Mouse (Mus musculus): ENCODE measurements around the gene Cdc6. TPM values are rescaled to one million over a fixed set of nuclear protein-coding genes. Genes with fewer than 3 reads are reported as not detected.
A peak's percentile ranks its signal among the peaks of the same experiment; 100 is the strongest.

Cdc6 gene
- polyA plus RNA-seq, 1 experiment from 2014 or later: 9.0 TPM

DNA sequence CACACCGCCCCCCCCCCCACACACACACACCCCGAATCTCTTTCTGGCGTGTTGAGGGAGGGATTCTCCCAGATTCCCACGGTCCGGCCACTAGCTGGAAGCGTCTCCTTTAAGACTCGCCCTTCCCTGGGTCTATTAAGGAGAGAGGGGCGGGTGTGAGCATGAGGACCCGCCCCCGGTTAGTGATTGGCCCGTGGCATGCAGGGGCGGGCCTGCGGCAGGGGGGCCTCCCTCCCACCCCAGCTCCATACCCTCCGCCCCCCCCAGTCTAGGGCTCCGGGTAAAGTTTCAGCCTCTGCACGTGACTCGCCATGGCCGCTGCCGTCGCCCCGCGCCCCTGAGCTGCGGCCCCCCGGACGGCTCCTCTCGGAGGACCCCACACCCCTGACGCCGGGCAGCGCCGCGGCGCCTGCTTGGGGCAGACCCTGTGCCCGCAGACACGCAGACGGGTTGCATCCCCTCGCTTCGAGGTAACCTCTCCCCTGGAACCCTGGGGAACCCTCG lies 29.9 kb downstream of the Cdc6 start:
- ATAC-seq (peak; percentile 14), DNase-seq (ENCODE audit: low read depth, low spot score) (no peak)
- in situ Hi-C loops (cut with MboI; ENCODE audit: low pct_unique_long_range_greater_than_20kb): loop anchor here (5.0 to 10.0 kb wide), 2 partner anchors 35 to 233 kb away; partner anchors contain the start of gene Csf3
- H3K27me3 ChIP-seq: no peaks in the 10 kb centered on the region
- ChIA-PET POLR2A (interaction anchor here (0.9 to 1.5 kb wide), 4 partner anchors 8 to 32 kb away, joined by 3 to 10 read pairs (median 4); no protein-coding TSS in a partner anchor), CTCF (interaction anchor here (0.8 to 2.0 kb wide), 3 partner anchors 11 to 26 kb away, joined by 3 to 6 read pairs (median 4); no protein-coding TSS in a partner anchor)
- no peak for TF ChIP-seq CTCF (IDR thresholded peaks at IDR 0.05)

DNA sequence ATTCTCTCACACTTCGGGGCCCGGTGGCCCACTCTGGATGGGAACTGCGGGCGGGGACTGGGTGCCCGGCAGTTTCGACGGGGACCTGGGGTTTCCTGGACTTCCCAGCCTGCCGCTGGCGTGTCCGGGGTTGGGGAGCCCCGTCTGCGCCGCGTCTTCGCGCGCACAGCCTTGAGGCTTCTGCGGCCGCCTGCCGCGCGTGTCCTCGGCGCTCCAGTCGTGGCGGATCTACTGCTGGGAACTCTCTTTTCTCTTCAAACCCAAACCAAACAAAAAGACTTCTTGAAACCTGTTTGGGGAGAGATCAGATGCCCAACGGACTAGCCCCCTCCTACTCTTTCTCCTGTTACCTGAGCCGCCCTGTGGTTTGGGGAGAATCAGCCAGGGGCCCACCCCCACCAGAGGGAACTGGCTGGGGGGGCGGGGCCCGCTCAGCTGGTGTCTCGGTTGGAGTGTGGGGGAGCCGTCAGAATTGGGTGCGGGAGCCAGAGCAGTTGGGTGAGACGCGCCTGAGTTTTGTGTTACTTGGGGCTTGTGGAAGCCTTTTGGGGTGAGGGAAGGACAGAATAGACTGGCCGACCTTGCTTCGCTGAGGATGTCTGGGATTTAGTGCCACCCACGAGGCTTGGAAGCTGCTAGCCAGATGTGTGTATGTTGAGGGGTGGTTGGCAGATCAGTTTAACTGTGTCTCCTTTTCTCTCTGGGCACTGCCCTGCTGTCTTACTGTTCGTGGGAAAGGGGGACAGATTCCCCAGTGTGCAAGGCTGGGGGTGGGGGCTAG lies 30.5 kb downstream of the Cdc6 start:
- in situ Hi-C loops (cut with MboI; ENCODE audit: low pct_unique_long_range_greater_than_20kb): loop anchor here (5.0 to 10.0 kb wide), 2 partner anchors 34 to 233 kb away; partner anchors contain the start of gene Csf3
- DNase-seq (ENCODE audit: low read depth, low spot score): no peak
- ChIA-PET POLR2A (interaction anchor here (0.9 to 1.5 kb wide), 4 partner anchors 9 to 32 kb away, joined by 3 to 5 read pairs (median 4); no protein-coding TSS in a partner anchor), CTCF (interaction anchor here (2.0 kb wide), 1 partner anchor 26 kb away, joined by 6 read pairs; no protein-coding TSS in a partner anchor)
- no peak for TF ChIP-seq CTCF (IDR thresholded peaks at IDR 0.05)
- ATAC-seq: peak; percentile 2
- no peaks in the 10 kb centered on the region for H3K27me3 ChIP-seq

DNA sequence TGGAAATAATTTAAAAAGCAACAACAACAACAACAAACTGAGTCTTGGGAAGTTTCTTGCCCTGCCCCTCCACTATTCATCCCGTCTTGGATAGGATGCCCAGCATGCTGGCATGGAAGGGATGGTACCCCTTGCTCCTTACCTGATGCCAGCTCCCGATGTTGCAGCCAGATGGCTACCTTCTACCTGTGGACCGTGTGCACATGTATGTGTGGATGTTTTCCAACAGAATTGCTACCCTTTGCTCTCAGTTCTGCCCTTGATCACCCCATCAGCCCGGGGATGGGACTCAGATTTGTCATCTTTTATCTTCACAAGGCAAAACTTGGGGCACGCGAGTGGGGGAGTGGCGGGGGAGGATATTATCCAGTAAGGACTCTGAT lies 31.1 kb downstream of the Cdc6 start:
- in situ Hi-C loops (cut with MboI; ENCODE audit: low pct_unique_long_range_greater_than_20kb): loop anchor here (5.0 to 10.0 kb wide), 2 partner anchors 34 to 234 kb away; partner anchors contain the start of gene Csf3
- CTCF ChIA-PET: interaction anchor here (1.0 kb wide), 1 partner anchor 25 kb away, joined by 4 read pairs; no protein-coding TSS in a partner anchor
- H3K27me3 ChIP-seq: no peaks in the 10 kb centered on the region
- DNase-seq (ENCODE audit: low read depth, low spot score) (no peak), ATAC-seq (no peak)
- no peak for TF ChIP-seq CTCF (IDR thresholded peaks at IDR 0.05)
- POLR2A ChIA-PET: interaction anchor here (0.9 to 1.5 kb wide), 4 partner anchors 10 to 31 kb away, joined by 3 to 5 read pairs (median 4); no protein-coding TSS in a partner anchor

DNA sequence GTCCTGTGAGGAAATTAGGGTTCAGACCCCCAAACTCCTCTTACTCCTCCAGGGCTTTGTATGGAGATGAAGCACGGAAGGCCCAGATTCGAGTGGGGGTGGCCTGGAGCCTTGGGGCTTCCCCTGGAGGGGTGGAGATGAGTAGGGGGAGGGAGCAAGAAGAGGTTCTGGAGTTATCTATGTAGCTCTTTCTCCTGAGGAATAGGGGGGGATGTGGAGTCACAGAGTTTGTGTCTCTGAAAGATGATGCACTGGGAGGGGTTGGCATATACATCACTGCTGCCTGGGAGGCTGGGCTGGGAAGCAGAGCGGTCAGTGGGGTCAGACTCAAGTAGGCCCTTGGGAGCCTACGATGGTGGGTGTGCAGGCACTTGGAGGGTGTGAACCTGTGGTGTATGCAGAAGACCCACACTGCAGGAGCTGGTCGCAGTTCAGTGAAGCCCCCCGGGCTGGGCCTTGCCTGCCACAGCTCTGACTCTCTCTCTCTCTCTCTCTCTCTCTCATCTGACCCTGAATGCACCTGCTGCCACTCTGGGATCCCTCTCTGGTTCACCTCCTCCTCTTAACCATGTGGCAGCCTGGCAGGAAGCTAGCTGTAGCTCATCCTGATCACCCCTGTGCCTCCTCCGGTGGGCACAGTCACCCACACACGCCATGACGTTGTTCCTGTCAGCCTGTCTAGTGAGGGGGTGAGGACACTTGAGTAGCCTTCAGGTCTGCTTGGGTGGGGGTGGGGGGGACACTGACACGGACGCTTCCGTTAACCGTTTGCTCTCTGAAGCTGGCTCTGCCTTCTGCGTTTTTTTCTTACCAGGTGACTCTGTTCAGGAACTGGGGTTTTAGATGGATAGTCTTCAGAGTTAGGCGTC lies 31.7 kb downstream of the Cdc6 start:
- no peaks in the 10 kb centered on the region for H3K27me3 ChIP-seq
- in situ Hi-C loops (cut with MboI; ENCODE audit: low pct_unique_long_range_greater_than_20kb): loop anchor here (5.0 to 10.0 kb wide), 2 partner anchors 33 to 235 kb away; partner anchors contain the start of gene Csf3
- TF ChIP-seq CTCF (IDR thresholded peaks at IDR 0.05): no peak
- CTCF ChIA-PET: interaction anchor here (1.0 kb wide), 1 partner anchor 24 kb away, joined by 4 read pairs; no protein-coding TSS in a partner anchor
- DNase-seq (ENCODE audit: low read depth, low spot score) (no peak), ATAC-seq (no peak)
- POLR2A ChIA-PET: interaction anchor here (0.9 to 1.5 kb wide), 3 partner anchors 11 to 150 kb away, joined by 3 to 5 read pairs (median 4); no protein-coding TSS in a partner anchor

DNA sequence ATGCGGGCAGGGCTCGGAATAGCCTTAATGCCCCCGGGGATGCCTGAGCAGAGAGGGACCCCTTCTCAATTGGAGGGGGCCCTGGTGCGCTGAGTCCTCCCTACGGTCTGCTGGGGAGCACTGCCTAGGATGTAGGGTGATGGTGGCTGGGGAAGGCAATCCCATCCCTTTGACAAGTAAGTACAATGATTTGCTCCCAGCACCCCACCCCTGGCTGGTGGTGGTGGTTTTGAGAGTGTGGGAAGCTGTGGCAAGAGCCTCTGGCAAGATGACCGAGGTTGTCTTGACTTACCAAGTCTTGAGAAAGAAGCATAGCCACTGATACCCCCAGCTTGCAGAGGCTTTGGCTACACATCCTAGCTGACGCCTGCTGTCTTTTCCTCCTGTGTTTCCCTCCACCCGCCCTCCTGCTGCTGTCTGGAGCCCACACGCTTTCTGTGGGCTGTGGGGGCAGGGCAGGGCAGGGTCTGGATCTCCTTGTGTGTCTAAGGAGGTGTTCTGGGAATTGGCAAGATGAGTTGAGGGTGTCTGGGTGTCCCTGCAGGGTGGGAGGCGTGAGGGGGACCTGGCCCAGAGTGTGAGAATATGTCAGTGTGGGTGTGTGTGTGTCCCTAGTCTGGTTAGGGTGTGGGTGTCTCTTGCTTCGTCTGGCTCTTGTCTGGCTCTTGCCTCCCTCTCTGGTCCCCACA lies 32.5 kb downstream of the Cdc6 start:
- ChIA-PET CTCF (interaction anchor here (1.1 to 1.9 kb wide), 2 partner anchors 9 to 10 kb away, joined by 3 to 4 read pairs; no protein-coding TSS in a partner anchor), POLR2A (interaction anchor here (0.6 to 0.9 kb wide), 2 partner anchors 151 to 219 kb away, joined by 4 to 5 read pairs; no protein-coding TSS in a partner anchor)
- in situ Hi-C loops (cut with MboI; ENCODE audit: low pct_unique_long_range_greater_than_20kb): loop anchor here (5.0 to 10.0 kb wide), 2 partner anchors 32 to 235 kb away; partner anchors contain the start of gene Csf3
- no peaks in the 10 kb centered on the region for H3K27me3 ChIP-seq
- no peak for TF ChIP-seq CTCF (IDR thresholded peaks at IDR 0.05)
- ATAC-seq: no peak
- DNase-seq (ENCODE audit: low read depth, low spot score): no peak

DNA sequence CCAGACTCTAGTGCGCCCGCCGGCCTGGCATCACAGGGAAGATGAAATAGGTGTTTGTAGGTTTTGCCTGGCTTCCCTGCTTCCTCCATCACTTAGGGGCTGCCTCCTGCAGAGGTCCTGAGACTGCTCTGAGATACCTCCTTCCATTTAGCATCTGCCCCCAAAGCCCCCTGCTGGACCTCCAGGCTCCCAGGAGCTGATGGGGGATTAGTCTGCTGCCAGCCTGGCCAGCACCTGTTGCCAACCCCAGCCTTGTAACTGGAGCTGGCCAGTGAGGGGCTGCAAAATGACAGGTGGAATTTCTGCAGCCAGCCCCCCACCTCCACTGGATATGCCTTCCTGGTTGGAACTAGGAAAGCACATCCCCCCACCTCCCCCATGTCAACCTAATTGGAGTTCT lies 33.2 kb downstream of the Cdc6 start:
- ChIA-PET POLR2A (interaction anchor here (0.6 to 1.7 kb wide), 2 partner anchors 22 to 220 kb away, joined by 4 to 6 read pairs; no protein-coding TSS in a partner anchor), CTCF (interaction anchor here (1.1 to 1.9 kb wide), 2 partner anchors 9 kb away, joined by 3 to 4 read pairs; no protein-coding TSS in a partner anchor)
- no peak for TF ChIP-seq CTCF (IDR thresholded peaks at IDR 0.05)
- ATAC-seq: no peak
- H3K27me3 ChIP-seq: no peaks in the 10 kb centered on the region
- DNase-seq (ENCODE audit: low read depth, low spot score): no peak
- in situ Hi-C loops (cut with MboI; ENCODE audit: low pct_unique_long_range_greater_than_20kb): no loop called here

DNA sequence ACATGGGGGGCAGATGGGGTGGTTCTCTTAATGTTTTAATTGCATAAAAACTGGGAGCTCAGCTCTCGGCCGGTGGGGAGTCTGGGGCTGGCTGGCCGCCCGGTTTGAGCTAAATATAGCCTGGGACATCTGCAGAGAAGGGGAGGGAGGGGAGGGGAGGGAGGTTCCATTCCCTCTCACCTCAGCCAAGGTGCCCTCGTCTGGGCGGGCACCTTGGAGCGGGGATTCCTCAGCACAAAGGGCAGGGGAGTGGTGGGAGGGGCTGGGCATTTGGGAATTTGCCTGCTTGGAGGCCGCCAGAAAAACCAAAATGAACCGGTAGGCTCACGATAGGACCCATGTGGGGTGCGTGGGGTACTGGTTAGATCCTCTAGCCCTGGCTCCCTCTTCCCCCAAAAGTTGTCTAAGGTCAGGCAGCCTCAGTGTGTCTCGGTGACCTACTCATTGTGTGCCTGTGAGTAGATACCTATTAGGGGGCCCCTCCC lies 33.8 kb downstream of the Cdc6 start:
- in situ Hi-C loops (cut with MboI; ENCODE audit: low pct_unique_long_range_greater_than_20kb): no loop called here
- no peak for TF ChIP-seq CTCF (IDR thresholded peaks at IDR 0.05)
- ATAC-seq (no peak), DNase-seq (ENCODE audit: low read depth, low spot score) (no peak)
- CTCF ChIA-PET: interaction anchor here (1.9 kb wide), 1 partner anchor 10 kb away, joined by 4 read pairs; no protein-coding TSS in a partner anchor
- no peaks in the 10 kb centered on the region for H3K27me3 ChIP-seq
- POLR2A ChIA-PET: interaction anchor here (0.7 to 1.7 kb wide), 4 partner anchors 9 to 22 kb away, joined by 3 to 6 read pairs (median 4); no protein-coding TSS in a partner anchor

DNA sequence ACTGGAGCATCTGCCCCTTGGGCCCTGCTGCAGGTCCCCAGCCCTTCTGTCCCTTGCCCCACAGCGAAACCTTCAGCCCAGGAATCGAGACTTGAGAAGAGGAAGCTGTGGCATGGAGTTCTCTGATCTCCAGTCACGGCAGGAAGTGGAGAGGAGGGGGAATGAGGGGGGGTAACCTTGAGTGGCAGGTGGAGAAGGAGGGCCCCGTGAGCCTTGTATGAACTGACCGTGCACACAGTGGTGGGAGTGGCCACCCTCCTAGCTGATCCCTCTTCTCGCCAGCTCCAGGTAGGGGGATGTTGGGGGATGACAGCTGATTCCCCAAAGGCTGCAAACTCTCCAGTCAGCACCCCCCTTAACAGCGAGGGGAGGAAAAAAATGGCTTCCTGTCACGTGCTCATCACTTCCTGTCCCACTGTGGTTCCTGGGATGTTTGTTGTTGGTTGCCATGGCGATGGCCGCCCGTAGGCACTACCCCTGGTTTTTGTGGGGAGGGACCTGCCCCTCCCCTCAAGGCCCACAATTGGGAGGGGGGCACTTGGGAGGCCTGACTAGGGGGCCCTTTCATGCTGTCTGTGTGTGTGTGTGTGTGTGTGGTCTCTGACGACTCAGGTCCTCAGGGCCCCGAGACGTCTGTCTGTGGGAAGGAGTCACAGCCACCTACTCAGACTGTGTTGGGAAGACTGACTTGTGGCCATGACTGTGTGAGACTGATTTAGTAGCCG lies 34.4 kb downstream of the Cdc6 start:
- H3K27me3 ChIP-seq: no peaks in the 10 kb centered on the region
- no peak for TF ChIP-seq CTCF (IDR thresholded peaks at IDR 0.05)
- no peak for DNase-seq (ENCODE audit: low read depth, low spot score)
- ATAC-seq: no peak
- ChIA-PET POLR2A (interaction anchor here (0.7 to 1.7 kb wide), 5 partner anchors 8 to 21 kb away, joined by 3 to 6 read pairs (median 5); no protein-coding TSS in a partner anchor), CTCF (interaction anchor here (1.9 kb wide), 1 partner anchor 11 kb away, joined by 4 read pairs; no protein-coding TSS in a partner anchor)
- in situ Hi-C loops (cut with MboI; ENCODE audit: low pct_unique_long_range_greater_than_20kb): no loop called here

Data from Patski (cell line).